Mouse (Mus musculus): ENCODE results near the gene Arf4.

Arf4 gene

DNA sequence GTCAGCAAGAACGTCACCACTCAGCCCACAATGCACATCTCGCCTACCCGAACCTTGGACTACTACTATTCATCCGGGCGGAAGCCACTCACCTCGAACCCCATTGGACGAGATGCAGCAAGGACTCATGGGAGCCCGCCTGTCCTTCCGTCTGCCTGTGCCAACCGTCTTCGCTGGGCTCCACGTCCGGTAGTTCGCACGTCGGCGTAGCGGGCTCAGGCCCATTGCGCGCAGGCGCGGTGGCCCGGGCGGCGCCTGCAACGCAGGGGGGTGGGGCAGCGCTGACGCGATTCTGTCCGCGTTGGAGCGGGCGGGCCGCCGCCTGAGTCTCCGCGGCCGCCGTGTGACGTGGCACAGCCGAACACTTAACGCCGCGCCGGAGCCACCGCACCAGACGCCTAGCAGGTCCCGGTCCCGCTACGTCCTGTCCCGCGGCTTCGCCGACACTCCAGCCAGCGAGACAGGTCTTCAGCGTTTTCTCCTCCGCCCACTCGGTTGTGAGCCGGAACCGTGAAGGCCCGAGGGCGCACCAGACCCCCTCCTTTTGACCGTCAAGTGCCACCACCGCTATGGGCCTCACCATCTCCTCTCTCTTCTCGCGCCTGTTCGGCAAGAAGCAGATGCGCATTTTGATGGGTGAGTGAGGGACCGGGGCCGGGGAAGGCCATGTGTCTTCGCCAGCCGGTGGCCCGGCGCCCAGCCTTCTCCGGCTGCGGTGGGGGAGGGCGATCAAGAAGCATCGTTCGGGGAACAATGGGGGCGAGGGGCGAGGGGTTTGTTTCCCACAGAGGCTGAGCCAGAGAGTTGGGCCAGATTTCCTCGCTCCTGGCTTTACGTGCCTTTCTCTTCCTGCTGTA lies at the start of gene Arf4:
Gene Arf4 (plus strand): TSS at position 224 of the 857 bp plus-strand sequence.
- DNase-seq: peak; percentile 99

DNA sequence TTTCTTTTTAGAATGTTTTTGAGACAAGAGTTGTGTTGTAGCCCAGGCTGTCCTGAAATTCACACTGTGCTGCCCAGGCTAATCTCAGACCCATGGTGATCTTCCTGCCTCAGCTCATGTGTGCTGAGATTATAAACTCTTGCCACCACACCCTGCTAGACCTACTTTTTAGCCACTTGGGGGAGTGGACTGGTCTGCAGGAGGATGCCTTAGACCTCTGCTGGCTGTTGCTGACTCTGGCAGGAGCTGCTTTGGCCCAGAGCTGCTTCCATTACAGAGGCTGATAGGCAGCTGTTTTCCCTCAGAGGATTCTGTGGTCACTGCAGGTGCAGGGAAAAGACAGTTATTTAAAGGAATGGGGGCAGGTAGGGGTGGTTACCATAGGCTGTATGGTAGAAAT lies 46.5 kb upstream of the Arf4 start:
- DNase-seq: no peak

DNA sequence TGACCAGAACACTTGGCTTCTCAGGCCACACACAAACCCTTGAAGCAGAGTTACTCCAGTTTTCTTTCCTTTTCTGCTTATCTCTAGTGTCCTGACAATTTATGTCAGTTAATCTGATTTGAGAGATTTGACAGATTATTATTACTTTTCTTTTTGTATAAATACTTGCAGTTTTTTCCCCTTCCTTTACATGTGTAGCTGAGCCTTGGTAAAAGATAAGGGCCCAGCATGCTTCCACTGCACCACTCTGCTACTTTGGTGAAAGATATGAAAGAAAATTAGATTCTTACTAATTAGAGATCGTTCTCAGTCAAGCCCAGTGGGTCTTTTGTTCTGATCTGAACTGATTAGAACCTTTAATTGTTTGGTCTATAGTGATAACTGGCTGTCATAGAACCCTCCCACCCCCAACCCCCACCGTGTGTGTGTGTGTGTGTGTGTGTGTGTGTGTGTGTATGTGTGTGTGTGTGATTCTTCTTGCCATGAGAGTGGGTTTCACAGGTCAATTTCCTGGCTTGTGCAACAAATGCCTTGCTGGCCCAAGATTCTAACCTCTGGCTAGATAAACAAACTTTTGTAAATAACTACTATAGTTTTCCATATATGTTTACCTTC lies 44.5 kb upstream of the Arf4 start:
- DNase-seq: peak; percentile 27

DNA sequence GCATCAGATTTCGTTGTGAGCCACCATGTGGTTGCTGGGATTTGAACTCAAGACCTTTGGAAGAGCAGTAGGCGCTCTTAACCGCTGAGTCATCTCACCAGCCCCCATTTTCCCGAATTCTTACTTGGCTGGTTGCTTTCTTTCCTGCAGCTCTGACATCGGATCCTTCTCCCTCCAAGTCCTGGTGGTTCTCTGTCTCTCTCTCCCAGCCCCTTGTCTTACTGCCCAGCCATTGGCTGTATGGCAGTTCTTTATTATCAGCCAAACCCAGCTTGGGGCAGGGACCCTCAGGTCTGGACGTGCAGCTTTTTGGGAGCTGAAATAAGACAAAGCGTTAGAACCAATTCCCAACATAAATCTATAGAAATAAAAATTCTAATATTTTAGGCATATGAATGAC lies 42.7 kb upstream of the Arf4 start:
- DNase-seq: no peak

DNA sequence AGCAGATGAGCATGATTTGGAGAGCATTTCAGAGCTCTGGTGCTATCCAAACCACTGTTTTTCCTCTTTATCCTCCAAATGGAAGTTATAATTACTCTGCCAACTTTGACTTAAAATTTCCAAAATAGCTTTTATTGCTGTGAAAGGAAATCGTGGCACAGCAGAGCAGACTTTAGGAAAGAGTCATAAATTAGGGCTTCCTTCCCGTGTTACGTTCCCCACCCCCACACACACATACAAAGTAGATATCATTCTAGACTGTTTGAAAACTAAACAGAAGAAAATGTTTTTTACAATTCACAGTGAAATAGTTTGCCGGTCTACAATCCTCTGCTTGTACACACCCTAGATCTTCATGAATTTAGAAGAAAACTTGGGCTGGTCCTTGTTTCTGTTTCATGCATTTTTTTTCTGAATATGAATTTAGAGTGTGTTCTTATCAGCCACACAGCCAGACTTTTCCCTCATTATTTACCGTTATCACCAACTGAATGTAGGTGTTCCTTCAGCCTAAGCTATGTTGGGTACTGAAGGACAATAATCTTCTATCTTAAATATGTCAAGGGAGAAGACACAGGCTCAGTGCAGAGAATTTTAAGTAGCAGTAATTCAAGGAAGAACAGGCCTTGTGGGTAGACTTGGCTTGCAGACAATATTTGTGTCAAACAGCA lies 42.0 kb upstream of the Arf4 start:
- DNase-seq: no peak

DNA sequence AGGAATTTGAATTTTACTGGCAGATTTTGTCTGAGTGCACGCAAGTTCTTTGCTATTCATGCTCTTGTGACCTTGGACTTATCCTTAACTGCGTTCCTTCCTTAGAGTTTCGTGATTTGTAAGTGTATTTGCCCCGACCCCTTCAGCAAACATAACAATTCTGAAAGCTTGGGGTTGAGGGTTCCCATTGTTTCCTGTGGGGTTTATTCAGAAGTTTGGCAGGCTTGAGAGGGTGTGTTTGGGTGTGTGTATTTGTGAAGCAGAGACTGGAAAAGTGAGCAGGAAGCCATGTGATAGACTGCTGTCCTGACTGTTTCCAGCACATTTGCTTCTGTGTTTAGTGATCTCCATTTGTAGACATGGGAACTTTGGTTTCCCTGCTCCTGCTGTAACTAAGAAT lies 32.5 kb upstream of the Arf4 start:
- no peak for DNase-seq

DNA sequence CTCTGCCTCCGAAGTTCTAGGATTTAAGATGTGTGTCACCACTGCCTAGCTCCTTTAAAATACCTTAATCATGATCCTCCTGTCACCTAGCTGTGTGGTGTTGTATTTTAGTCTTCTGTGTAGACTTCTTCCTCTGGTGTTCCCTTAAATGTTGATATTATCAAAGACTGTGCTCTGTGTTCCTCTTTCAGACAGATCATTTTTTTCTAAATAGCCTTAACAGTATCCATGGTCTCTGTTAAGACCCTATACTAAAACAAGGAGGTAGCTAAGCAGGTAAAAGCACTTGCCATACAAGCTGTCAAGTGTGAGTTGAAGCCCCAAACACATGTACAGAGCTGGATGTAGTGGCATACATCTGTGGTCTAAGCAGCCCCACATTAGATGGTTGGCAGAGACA lies 28.2 kb upstream of the Arf4 start:
- no peak for DNase-seq

DNA sequence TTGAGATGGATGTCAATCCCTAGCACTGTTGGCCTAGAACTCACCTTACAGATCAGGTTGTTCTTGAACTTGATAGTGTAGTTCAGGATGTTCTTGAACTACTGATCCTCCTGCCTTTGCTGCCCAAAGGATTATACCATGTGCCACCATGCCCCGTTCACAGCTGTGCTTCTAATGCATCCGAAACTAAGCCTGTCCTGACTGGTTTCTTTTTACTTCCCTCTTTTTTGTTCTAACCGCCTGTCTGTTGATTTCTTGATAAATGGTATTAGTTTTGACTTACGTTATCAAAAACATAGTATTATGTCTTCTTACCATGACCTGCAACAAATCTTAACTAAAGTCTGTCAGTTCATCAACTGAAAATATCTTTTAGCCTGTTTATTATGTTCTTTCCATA lies 27.2 kb upstream of the Arf4 start:
- no peak for DNase-seq

DNA sequence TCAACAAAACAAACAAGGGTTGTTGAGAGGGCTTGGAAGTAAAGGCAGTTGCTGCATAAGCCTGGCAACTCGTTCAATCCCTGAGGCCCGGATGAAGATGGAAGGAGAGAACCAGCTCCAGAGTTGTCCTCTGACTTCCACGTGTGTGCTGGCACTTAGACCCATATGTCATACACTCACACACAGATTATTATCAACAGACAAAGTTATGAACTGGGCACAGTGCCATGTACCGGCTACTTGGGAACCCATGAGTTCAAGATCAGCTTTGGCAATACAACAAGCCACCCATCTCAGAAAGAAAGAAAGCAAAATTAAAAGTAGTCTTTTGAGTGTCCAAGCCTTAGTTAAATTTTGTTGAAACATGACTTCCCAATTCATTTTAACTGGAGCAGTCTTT lies 12.6 kb upstream of the Arf4 start:
- no peak for DNase-seq

DNA sequence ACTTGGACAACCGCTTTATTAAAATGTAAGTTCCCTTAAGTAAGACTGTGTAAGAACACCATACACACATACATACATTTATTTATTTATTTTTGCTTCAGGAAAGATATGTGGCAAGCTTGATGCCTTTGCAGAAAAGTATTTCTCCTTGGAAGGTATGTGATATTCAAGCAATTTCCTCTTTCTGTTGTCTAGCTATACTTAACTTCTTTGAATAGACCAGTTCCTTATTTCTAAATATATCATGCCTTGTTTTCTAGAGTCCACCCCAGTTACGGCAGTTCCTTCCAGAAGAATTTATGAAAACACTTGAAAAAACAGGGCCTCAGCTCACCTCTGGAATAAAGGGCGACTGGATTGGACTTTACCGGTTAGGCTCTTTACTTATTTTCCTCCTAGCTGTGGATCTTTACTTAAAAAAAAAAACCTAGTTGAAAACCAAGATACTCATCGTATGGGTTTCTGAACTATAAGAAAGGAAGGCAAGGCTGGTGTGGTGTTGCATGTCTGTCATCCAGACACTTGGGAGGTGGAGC lies 11.2 kb upstream of the Arf4 start:
- no peak for DNase-seq

DNA sequence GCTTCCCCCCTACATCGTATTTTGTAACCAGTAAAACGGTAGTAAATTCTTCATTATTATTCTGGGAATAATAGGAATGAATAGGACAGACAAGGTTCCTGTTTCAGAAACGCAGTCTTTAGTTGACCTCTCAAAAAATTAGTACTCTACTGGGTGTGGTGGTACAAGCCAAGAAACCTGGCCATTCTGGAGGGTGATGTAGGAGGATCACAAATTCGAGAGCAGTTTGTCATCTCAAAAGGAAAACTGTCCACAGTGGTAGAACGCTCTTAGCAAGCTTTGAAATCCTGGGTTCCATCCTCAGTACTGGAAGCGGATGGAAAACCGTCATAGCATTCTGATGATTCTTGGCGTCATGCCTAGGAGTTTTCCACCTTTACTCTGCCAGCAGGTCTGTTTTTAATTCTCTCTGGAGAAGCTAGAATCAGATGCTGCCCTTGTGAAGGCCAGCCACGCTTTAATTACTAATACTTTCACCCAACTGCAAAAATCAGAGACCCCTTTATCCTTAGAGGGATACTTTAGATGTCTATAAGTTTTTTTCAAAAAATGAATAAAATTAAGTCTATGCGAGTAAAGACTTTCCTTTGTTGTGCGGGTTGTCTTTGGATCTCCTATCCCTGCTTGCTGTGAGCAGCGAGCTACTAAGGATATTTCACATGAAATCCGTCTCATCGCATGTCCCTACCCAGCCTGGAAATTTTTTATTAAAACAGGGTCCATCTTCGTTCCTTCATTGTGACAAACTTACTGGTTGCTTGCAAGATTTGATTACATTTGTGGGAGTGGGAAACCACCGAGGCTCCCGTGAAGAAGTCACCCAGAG lies 636 bp upstream of the Arf4 start:
- peak; percentile 11 for DNase-seq

DNA sequence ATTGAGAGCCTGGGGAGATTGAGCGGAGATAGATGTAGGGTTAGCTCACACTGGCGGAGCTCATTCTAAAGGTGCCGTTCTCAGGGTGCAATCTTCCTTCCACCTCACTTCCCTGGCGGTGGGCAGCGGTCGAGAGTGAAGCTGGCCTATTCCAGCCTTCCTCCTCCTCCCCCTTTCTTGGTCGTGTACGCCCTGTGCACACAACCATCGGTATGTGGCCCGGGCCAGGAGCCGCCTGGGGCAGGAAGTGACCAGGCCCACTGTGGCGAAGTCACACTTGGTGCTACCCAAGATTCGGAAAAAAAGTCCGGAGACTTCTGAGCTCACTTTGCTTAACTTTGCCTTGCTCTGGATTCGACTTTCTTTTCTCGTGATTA lies 822 bp downstream of the Arf4 start:
- peak; percentile 65 for DNase-seq

DNA sequence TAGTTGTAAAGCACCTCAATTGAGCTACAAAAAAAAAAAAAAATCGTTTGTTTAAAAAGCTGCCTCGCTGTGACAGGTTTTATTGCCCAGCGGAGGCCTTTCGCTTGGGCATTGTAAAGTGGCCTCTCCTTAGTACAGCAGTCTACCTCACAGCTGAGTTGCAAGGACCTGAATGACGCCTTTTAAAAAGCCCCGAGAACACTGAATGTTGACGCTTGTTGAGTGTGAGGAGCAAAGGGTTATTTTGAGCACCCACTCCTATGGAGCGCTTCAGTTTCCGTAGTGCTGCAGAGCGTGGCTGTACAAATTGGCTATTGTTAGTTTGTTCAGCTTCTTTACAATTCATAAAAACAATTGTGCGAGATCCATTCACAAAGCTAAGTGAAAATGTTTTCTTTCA lies 1.4 kb downstream of the Arf4 start:
- no peak for DNase-seq

DNA sequence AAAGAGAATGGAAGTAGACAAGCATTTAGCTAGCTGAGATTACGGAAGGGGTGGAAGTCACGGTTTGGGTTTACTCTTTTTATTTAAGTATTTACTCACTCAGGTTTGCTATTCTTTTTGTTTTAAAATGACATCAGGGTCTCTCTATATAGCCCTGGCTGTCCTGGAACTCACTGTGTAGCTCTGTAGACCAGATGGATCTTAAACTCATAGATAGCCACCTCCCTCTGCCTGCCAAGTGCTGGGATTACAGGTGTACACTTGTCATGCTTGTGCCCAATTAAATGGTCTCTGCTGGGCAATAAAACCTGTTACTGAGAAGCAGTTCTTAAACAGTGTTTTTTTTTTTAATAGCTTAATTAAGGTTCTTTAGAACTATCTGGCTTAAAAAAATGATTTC lies 2.1 kb downstream of the Arf4 start:
- DNase-seq: peak; percentile 18

DNA sequence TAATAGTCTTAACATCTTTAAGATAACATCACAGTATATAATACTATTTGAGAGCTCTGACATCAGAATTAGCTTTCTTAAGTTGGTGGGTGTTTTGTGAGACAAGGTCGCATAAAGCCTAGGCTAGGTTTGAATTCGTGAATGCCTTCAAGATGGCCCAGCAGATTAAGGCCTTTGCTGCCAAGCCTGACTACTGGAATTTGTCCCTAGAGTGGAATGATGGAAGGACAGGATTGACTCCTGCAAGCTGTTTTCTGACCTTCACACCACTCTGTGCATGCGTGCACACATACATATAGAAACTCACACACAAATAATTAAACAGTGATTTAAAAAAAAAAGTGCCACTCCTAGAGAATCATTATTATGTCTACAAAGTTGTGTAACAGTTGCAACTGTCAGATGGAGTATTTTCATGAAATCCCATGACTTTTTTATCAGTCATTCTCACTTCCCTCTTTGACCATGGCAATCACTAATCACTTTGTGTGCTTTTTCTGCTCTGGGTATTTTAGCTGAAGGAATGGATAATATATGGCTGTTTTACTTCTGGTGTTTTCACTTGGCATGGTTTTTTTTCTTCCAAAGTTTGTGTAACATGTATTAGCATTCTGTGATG lies 5.2 kb downstream of the Arf4 start:
- no peak for DNase-seq

DNA sequence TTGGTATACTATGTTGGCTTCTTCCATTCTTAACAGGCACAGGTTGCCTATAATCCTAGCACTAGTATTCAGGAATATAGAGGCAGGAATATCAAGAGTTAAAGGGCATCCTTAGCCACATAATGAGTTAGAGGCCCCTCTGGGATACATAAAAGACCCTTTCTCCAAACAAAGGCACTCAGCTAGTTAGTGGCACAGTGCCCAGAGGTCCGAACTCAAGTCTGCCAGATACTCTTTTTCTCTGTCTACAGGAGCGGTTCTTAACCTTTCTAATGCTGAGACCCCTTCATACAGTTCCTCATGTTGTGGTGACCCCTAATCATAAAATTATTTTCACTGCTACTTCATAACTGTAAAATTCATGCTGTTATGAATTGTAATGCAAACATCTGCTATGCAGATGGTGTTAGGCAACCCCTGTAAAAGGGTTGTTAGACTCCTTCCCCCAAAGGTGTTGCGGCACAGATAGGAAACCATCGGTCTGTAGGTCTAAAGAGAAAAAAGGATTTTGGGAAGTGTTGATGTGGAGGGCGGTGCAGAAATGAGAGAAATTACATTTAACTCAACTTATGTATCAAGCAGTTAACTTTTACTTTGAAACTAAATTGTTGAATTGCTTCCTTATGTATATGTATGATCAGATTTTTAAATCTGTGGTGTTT lies 8.2 kb downstream of the Arf4 start:
- peak; percentile 75 for DNase-seq

DNA sequence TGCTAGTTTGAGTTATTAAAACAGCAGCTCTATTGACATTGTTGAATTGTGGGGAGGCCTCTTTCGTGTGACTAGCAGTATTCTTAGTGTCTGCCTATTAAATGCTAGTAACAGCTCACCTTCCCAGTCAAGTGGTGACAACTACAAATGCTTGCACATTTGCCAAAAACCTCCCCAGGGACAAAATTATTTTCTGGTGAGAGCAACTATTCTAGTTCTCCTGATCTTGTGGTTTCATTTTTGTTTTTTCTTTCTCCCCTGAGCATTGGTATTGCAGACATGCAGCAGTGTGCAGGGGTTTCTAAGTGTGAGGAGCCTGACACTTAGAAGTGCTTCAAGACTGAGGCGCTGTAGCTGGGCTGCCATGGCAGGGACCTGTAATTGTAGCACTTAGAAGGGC lies 9.9 kb downstream of the Arf4 start:
- DNase-seq: no peak

DNA sequence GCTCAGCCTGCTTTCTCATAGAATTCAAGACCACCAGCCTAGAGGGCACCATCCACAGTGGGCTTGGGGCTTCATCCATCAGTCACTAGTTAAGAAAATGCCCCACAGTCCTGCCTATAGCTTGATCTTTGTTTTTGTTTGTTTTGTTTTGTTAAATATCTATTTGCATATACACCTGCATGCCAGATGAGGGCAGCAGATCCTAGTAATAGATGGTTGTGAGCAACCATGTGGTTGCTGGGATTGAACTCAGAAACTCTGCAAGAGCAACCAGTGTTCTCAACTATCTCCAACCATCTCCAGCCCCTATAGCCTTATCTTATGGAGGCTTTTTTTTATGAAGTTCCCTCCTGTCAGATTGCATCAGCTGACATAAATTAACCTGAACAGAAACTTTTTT lies 14.0 kb downstream of the Arf4 start:
- peak; percentile 53 for DNase-seq

DNA sequence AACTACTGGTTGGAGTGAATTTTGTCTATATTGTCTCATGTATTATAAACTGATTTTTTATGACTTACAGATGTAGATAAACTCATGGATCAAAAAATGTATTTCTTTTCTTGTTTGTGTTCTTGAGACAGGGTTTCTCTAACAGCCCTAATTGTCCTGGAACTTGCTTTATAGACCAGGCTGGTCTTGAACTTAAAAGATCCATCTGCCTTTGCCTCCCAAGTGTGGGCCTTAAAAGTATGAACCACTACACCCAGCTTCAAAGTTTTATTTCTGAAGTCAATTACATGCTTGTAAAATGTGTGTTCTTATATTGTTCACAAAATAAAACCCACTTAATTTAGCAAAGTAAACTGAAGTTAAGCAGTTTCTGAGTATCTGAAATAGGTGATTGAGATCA lies 20.3 kb downstream of the Arf4 start:
- DNase-seq: no peak

DNA sequence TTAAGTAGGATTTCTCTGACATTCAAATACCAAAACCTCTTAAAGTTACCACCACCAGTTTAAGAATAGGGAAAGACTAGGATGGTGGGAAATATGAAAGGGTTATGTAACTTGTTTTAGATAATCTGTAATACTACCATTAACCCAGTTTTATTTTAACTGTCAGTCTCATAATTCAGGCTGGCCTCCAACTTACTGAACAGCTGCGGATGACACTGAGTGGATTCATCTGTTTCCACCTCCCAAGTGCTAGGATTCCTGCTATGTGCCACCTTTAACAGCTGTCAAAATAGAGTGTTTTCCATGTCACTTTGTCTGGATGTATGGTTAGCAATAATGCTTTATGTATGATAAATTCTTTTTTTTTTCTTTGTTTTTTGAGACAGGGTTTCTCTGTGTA lies 22.4 kb downstream of the Arf4 start:
- DNase-seq: no peak

DNA sequence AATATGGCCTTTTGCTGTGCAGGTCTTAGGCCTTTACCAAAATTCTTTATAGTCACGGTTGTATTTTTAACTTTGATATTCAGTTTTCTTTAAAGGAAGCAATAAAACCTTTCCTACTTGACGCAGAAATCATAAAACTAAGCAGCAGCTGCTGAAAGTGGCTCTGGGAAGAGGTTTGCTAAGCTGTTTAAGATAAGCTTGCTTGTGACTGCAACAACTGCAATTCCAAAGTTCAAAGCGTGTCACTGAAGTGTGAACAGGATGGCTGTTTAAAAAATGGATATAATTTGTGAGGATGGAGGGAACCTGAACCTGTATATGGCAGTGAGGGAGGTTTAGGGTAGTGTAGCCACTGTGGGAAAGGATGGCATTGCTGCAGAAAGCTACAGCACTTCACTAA lies 24.1 kb downstream of the Arf4 start:
- DNase-seq: no peak

DNA sequence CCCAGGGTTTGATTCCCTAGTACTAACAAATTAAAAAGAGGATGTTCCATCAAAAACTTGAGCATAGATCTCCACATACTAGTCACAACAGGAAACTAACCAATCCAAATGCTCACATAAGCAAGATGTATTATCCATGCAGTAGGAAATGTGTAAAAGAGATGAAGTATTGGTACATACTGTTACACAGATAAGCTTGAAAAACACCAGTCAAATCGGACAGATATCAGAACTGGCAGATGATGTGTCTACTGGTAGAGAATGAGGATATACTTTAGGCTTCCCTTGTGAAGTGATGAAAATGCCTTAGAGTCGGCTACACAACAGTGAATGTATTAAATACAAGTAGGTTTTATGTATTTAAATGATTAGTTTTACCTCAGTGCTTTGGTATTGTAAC lies 24.6 kb downstream of the Arf4 start:
- no peak for DNase-seq

Data from retina, postnatal 1 day (tissue).